Mouse (Mus musculus): Measurements from ENCODE around the gene Nol6. TPM values are rescaled to one million over a fixed set of nuclear protein-coding genes. Genes with fewer than 3 reads are reported as not detected.
"Not testable (repeated sequence)": the region's sequence is repeated elsewhere in the genome, so short reads cannot be mapped to it uniquely, and the experiment has no call there.

The Nol6 gene
- polyA plus RNA-seq, 1 experiment: 57.4 TPM

GRCm38 (mm10) chr4:41096794-41097193 is 27.5 kb downstream of the Nol6 start:
- no peak for DNase-seq (ENCODE audit: low read depth)

GRCm38 (mm10) chr4:41096169-41096568 is 28.1 kb downstream of the Nol6 start:
- no peak for DNase-seq (ENCODE audit: low read depth)
- TF ChIP-seq CTCF (IDR thresholded peaks at IDR 0.05; ENCODE audit: borderline replicate concordance, extremely low read depth, insufficient read depth, insufficient read length) (no peak), POLR2A (IDR thresholded peaks at IDR 0.05; ENCODE audit: borderline replicate concordance, extremely low read depth, insufficient read depth, insufficient read length, poor library complexity, severe bottlenecking) (no peak)

More at GRCm38 (mm10) chr4:41096794-41097193, 27.5 kb downstream of the Nol6 start:
- TF ChIP-seq CTCF (IDR thresholded peaks at IDR 0.05; ENCODE audit: borderline replicate concordance, extremely low read depth, insufficient read depth, insufficient read length) (no peak), POLR2A (IDR thresholded peaks at IDR 0.05; ENCODE audit: borderline replicate concordance, extremely low read depth, insufficient read depth, insufficient read length, poor library complexity, severe bottlenecking) (no peak)

DNA sequence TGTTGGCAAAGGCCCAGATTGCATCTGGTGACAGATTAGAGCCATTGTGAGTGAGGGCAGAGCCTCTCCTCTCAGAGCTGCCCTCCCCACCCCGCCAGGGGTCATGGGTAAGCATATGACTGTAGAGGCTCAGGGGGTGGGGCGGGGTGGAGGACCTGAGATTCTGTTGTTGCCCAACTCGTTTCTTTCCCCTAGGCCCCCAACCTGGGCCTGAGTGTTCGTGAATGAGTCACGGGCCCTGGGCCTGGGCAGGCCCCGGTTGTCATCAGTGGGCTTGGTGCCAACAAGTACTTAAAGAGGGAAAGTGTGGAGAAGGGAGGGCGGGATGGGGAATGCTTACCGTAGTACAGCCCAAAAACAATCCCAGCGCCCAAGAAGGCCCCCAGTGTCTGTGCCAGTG is 29.9 kb downstream of the Nol6 start:
- TF ChIP-seq POLR2A (IDR thresholded peaks at IDR 0.05; ENCODE audit: borderline replicate concordance, extremely low read depth, insufficient read depth, insufficient read length, poor library complexity, severe bottlenecking): no peak
- no peak for TF ChIP-seq CTCF (IDR thresholded peaks at IDR 0.05; ENCODE audit: borderline replicate concordance, extremely low read depth, insufficient read depth, insufficient read length)
- DNase-seq (ENCODE audit: low read depth): peak; percentile 25

GRCm38 (mm10) chr4:41092958-41093357 is 31.3 kb downstream of the Nol6 start:
- no peak for DNase-seq (ENCODE audit: low read depth)
- TF ChIP-seq POLR2A (IDR thresholded peaks at IDR 0.05; ENCODE audit: borderline replicate concordance, extremely low read depth, insufficient read depth, insufficient read length, poor library complexity, severe bottlenecking) (no peak), CTCF (IDR thresholded peaks at IDR 0.05; ENCODE audit: borderline replicate concordance, extremely low read depth, insufficient read depth, insufficient read length) (no peak)

DNA sequence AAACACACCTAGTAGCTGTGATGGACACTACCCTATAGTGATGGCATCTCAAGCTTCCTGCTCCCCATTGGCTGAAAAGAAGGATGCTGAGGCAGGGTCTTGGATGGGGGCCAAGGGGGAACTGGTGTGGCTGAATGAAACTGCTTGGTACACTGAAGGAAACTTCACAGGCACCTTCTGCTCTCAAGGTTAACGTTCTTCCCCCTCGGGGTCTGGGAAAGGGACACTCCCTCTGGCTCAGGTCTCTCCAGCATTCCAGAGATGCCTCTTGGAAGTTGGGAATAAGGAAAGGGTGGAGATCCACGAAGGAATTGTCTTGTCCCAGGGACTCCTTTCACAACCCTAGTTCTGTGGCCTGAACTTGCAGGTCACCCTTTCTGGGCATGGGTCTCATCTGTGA is 32.9 kb downstream of the Nol6 start:
- TF ChIP-seq POLR2A (IDR thresholded peaks at IDR 0.05; ENCODE audit: borderline replicate concordance, extremely low read depth, insufficient read depth, insufficient read length, poor library complexity, severe bottlenecking) (no peak), CTCF (IDR thresholded peaks at IDR 0.05; ENCODE audit: borderline replicate concordance, extremely low read depth, insufficient read depth, insufficient read length) (no peak)
- DNase-seq (ENCODE audit: low read depth): no peak

DNA sequence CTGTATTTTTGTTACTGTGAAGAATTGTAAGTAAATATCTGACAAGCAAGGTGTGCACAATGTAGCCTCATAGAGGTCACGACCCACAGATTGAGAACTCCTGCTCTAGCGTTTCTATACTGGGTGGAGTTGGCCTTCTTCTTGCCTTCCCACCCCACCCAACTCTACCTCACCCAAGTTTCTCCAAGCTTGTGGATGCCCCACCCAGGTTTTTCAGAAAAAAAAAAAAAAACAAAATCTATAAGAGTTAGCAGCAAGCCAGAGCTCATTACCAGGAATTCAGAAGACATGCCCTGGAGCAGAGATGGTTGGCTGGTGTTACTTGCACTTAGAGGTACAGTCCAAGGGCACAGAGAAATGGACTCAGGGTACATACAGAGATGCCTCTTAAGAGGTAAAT is 34.5 kb downstream of the Nol6 start:
- DNase-seq (ENCODE audit: low read depth): no peak
- TF ChIP-seq POLR2A (IDR thresholded peaks at IDR 0.05; ENCODE audit: borderline replicate concordance, extremely low read depth, insufficient read depth, insufficient read length, poor library complexity, severe bottlenecking) (no peak), CTCF (IDR thresholded peaks at IDR 0.05; ENCODE audit: borderline replicate concordance, extremely low read depth, insufficient read depth, insufficient read length) (no peak)

DNA sequence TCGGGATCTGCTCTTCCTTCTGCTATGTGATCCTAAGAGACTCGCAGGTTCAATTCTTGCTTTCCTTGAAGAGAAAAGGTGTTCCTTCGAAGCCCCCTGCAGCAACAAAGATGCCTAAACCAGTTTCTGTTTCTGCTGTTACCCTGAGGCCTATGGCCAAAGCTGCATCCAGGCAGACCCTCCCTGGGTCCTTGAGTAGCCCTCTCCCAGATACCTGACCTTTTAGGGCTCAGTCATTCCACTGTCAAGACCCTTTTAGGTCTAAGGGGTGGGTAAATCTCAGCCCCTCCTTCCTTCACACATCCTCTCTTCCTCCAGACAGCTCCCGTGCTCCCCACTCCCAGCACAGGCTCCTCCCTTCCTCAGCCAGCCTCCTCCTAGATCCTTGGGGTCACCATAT is 35.1 kb downstream of the Nol6 start:
- DNase-seq (ENCODE audit: low read depth): no peak
- TF ChIP-seq CTCF (IDR thresholded peaks at IDR 0.05; ENCODE audit: borderline replicate concordance, extremely low read depth, insufficient read depth, insufficient read length) (no peak), POLR2A (IDR thresholded peaks at IDR 0.05; ENCODE audit: borderline replicate concordance, extremely low read depth, insufficient read depth, insufficient read length, poor library complexity, severe bottlenecking) (no peak)

- no peak for TF ChIP-seq POLR2A (IDR thresholded peaks at IDR 0.05; ENCODE audit: borderline replicate concordance, extremely low read depth, insufficient read depth, insufficient read length, poor library complexity, severe bottlenecking)
- TF ChIP-seq CTCF (IDR thresholded peaks at IDR 0.05; ENCODE audit: borderline replicate concordance, extremely low read depth, insufficient read depth, insufficient read length): no peak
- DNase-seq (ENCODE audit: low read depth): no peak
Observed at GRCm38 (mm10) chr4:41087459-41088298, 36.6 kb downstream of the Nol6 start.

- DNase-seq (ENCODE audit: low read depth): no peak
- TF ChIP-seq POLR2A (IDR thresholded peaks at IDR 0.05; ENCODE audit: borderline replicate concordance, extremely low read depth, insufficient read depth, insufficient read length, poor library complexity, severe bottlenecking): no peak
- TF ChIP-seq CTCF (IDR thresholded peaks at IDR 0.05; ENCODE audit: borderline replicate concordance, extremely low read depth, insufficient read depth, insufficient read length): no peak
Observed at GRCm38 (mm10) chr4:41086947-41087346, 37.3 kb downstream of the Nol6 start.

- DNase-seq (ENCODE audit: low read depth): no peak
- TF ChIP-seq POLR2A (IDR thresholded peaks at IDR 0.05; ENCODE audit: borderline replicate concordance, extremely low read depth, insufficient read depth, insufficient read length, poor library complexity, severe bottlenecking) (no peak), CTCF (IDR thresholded peaks at IDR 0.05; ENCODE audit: borderline replicate concordance, extremely low read depth, insufficient read depth, insufficient read length) (no peak)
Observed at GRCm38 (mm10) chr4:41084819-41085218, 39.4 kb downstream of the Nol6 start.

GRCm38 (mm10) chr4:41082803-41083202 is 41.5 kb downstream of the Nol6 start:
- DNase-seq (ENCODE audit: low read depth): not testable (repeated sequence)

- DNase-seq (ENCODE audit: low read depth): no peak
- TF ChIP-seq POLR2A (IDR thresholded peaks at IDR 0.05; ENCODE audit: borderline replicate concordance, extremely low read depth, insufficient read depth, insufficient read length, poor library complexity, severe bottlenecking) (no peak), CTCF (IDR thresholded peaks at IDR 0.05; ENCODE audit: borderline replicate concordance, extremely low read depth, insufficient read depth, insufficient read length) (no peak)
Observed at GRCm38 (mm10) chr4:41081733-41082132, 42.5 kb downstream of the Nol6 start.
